Mouse (Mus musculus) spleen, postnatal 10 days (tissue): ENCODE results near the gene Prex1.

Experiments used
- DNase-seq, 2 experiments: peaks; one replicate each; pipeline ENCODE4 v3.0.0; 2021 to 2022; ENCODE audit warnings: low spot score in 2 of 2

Prex1 gene

GRCm38 (mm10) chr2:166606053-166606452 lies 107.6 kb downstream of the Prex1 start:
- DNase-seq, result no peak

GRCm38 (mm10) chr2:166605164-166605831 lies 108.3 kb downstream of the Prex1 start:
- no peak for DNase-seq

GRCm38 (mm10) chr2:166602948-166603347 lies 110.7 kb downstream of the Prex1 start:
- no peak for DNase-seq

GRCm38 (mm10) chr2:166601420-166601819 lies 112.2 kb downstream of the Prex1 start:
- DNase-seq, result no peak

DNA sequence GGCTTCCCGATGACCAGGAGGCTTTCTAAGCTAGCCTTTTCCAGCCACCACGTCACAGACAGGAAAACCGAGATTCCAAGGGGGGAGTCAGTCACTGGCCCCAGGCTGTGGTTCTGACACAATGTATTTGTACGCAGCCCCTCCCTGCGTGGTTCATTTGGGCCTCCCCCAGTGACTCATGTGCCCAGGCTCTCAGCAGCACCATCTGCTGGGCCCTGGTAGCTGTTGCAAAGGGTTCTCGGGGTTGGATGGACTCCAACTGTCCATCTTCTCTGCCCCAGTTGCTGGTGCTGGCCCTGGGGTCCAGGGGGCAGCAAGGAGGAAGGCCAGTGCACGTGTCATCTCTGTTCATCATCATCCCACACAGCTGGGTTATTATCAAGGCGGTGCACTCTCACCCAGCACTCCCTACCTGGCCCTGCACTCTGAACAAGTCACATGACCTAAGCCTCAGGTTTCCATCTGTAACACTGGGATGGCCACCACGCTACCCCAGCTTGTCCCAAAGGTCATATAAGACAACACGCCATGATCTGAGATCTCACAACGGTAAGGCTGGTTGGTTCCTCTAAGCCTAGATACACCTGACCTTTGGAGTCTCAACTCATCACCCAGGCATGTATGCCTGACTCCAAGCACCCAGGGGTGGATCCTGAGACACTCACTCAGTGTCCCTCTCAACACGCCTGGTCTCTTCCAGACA lies 115.0 kb downstream of the Prex1 start:
- DNase-seq, result no peak

DNA sequence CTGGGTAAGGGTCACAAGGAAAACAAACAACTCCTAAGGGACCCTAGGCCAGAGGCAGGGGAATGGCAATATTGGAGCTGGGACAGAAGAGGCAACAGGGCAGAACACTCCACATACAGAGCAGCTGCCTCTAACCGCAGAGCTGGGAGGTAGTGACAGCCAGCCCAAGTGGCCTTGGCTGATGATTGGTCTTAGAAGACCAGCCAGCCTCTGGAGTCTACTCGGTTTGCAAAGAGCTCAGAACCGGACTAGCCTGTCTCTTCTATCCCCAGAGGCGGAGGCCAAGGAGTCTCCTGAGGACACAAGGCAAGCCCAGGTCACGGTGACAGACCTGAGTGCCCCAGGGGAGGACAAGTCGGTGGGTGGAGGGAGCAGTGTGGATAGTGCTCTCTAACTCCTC lies 115.9 kb downstream of the Prex1 start:
- DNase-seq, result no peak

DNA sequence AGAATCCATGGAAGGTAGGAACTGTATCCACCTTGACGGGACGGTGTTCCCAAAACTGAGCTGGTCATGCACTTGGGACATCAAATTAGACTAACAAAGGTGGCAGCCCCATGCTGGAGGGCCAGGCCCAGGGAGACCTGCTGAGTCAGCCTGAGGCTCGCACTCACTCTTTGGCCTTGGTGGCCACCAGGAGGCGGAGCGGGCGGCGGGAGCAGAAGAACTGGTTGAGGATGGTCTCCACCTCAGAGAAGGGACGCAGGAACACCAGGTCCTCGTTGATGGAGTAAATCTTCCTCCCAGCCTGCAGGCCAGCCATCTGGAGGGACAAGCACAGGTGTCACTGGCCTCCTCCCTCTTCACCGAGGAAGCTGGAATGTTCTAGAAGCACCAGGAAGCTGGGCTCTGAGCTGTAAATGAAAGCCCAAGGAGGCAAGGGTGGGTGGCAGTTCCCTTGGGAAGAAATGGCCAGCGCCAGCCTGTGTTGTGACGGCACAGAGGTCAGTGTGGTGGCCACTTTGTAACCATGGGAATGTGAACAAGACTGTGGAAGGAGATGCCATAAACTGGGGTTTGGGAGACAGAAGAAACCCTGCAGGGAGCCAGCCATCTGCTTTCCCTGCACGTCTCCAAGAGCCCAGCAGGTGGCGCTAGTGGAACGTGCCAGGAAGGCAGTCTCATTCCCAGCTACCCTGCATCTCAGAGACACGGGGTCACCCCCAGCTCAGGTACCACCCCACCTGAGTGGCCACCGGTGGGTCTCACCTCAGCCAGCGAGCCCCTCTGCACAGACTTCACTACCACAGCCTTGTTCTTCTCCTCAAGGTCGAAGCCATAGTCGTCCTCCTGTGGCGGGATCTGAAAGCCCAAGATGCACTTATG lies 121.4 kb downstream of the Prex1 start:
- peak; percentile 78 to 84 for DNase-seq

- DNase-seq, result no peak
These were observed 129.1 kb downstream of the Prex1 start for GRCm38 (mm10) chr2:166584491-166584890.

DNA sequence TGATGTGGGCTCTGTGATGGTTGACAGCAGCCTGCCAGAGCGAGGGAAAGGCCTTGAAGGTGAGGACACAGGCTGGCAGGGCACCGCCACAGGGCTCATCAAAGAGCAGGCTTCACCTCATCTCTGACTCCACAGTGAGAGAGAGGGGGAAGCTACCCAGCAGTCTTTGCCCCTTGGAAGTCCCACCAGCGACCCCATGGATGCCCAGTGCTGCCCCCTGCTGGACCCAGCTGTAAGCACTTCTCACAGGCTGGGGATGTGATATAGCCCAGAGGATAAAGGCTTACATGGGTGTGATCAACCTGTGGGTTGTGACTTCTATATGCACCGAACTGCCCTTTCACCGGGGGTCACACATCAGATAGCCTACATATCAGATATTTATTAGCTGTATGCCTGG lies 130.3 kb downstream of the Prex1 start:
- no peak for DNase-seq

DNA sequence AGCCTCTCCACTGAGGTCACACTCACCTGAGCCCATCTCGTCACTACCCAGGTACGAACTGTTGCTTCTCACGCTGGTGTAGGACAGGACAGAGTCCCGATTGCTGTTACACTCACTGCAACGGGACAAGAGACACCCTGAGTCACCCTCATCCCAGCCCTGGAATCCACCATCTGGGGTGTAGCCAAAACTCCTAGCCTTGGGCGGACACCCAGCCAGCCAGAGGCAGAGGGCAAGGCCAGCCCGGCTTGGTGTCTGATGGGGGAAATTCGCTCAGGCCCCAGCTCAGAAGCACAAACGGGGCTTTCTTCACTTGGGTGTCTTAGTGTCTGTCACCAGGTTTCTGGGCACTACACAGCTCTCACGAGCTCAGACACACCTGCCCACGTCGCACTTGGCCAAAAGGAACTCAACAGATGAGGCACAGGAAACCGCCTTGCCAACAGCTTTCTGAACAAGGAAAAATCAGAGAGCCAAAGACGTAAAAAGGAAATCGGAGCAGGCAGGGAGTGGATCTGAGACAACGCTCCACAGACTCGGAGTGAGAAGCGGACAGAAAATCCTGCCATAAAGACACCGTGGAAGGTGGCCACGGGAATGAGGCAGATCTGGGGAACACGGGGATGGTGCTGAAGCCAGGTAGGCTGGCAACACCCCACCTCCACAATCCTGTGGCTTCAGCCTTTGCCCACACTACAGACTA lies 131.6 kb downstream of the Prex1 start:
- DNase-seq, result no peak

GRCm38 (mm10) chr2:166579793-166580192 lies 133.8 kb downstream of the Prex1 start:
- no peak for DNase-seq

- no peak for DNase-seq
These were observed 134.3 kb downstream of the Prex1 start for GRCm38 (mm10) chr2:166579361-166579760.

DNA sequence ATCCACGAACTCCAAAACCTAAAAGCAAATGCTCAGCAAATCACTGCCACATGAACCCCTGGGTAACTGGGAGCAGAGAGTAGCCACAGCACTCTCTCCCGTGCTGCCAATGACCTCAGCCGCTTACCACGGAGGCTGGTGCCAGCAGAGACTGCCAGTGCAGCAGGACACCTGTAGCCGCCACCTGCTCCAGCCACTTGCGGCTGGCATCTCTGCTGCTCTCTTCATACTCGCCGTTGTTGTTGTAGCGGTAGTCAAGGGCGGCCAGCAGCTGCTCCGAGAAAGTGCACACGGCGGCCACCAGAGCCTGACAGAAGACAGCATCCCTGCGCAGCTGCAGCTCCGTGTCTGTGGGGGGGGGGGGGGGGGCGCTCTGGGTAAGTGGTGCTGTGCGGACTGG lies 138.2 kb downstream of the Prex1 start:
- DNase-seq, result no peak

GRCm38 (mm10) chr2:166574934-166575333 lies 138.7 kb downstream of the Prex1 start:
- DNase-seq, result peak; percentile 66 to 82

DNA sequence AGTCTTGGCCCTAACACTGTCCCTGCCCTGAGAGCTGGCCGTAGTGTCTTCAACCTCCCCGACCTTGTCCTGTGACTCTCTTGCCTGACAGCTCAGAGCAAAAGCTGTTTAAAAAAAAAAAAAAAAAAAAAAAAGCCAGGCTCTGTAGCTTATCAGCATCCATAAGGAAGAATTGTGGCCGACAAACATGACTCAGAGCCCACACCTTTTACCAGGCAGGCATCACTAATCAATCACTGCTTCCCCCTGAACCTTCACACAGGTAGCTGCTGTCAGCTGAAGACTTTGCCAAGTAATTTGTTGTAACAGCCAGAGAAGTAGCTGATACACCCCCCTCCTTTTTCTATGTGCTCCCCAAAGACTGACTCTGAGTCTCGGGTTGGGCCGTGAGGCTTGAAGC lies 140.0 kb downstream of the Prex1 start:
- no peak for DNase-seq

- DNase-seq, result no peak
These were observed 141.3 kb downstream of the Prex1 start for GRCm38 (mm10) chr2:166572297-166572696.

GRCm38 (mm10) chr2:166569182-166569581 lies 144.4 kb downstream of the Prex1 start:
- DNase-seq, result no peak

DNA sequence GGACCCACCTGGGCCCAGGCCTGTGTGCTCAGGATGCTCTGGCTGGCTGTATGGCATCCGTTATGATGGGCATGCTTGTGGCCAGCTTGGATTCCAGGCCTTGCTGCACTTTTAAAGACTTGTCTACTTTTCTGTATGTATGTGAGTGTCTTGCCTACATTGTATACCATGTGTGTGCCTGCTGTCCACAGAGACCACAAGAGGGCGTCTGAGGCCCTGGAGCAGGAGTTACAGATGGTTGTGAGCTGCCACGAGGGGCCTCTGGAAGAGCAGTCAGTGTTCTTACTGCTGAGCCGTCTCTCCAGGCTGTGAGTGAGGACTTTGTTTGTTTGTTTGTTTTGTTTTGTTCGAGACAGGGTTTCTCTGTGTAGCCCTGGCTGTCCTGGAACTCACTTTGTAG lies 148.1 kb downstream of the Prex1 start:
- DNase-seq, result peak in 1 of 2 experiments; percentile 37

DNA sequence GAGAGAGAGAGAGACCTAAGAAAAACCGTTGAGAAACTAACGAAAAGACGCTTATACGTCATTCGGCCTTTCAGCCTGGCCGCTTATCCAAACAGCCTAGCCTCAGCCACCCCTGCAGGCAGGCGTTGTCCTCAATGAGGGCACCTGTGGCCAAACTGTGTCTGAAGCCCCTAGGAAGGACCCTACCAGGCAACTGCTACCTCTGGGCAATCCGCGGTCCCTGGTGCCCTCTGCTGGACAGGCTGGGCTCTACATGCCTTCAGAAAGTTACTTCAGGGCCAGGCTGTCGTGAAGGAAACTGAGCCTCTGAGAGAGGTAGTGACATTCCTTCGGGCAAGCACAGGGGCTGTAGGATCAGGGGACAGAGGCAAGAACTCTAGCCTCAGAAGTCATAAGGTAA lies 149.2 kb downstream of the Prex1 start:
- peak; percentile 53 to 77 for DNase-seq

- DNase-seq, result peak; percentile 79 to 91
These were observed 149.7 kb downstream of the Prex1 start for GRCm38 (mm10) chr2:166563890-166564289.

DNA sequence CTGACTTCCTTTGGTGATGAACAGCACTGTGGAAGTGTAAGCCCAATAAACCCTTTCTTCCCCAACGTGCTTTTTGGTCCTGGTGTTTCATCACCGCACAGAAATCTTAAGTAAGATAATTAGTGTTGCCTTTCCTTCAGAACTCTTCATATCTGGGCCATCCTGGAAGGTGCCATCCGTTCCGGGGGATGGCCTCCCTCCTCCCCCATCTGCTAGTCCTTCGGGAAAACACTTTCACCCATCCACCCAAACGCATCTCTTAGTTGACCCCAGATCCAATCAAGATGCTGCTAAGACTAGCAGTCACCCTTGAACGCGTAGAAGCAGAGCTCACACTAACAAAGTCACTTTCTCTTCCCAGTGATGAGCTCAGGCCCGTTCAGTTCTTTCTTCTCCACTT lies 150.6 kb downstream of the Prex1 start:
- DNase-seq, result no peak

GRCm38 (mm10) chr2:166561781-166562180 lies 151.9 kb downstream of the Prex1 start:
- no peak for DNase-seq
